Mouse (Mus musculus) midbrain, postnatal 0 days (tissue): ENCODE results near the gene Pakap. TPM values are rescaled to one million over a fixed set of nuclear protein-coding genes. Genes with fewer than 3 reads are reported as not detected.
A peak's percentile ranks its signal among the peaks of the same experiment; 100 is the strongest.

Experiments
- ATAC-seq: fragments of 200-750 bp; cut with Nextera tagmentation; 2 replicates; pipeline ENCODE4 v1.8.0; 2017; ENCODE audit warnings: moderate number of reproducible peaks, mild to moderate bottlenecking, moderate TSS enrichment, moderate library complexity; ENCODE audit not compliant: low FRiP score
- DNase-seq: peaks from one replicate; pipeline ENCODE4 v3.0.0-alpha.2; 2015; ENCODE audit warnings: low spot score
- H3K27ac ChIP-seq: fragments of 300-500 bp; sonication (generic); 2 replicates; pipeline ENCODE4 v1.5.1; 2014; ENCODE audit warnings: low read depth, mild to moderate bottlenecking, low read length, mixed read lengths
- H3K27me3 ChIP-seq: fragments of 300-500 bp; sonication (generic); 2 replicates; pipeline ENCODE4 v1.6.1; 2014; ENCODE audit warnings: low read length, control low read depth, mixed read lengths; ENCODE audit not compliant: insufficient read depth
- H3K36me3 ChIP-seq: fragments of 300-500 bp; sonication (generic); 2 replicates; pipeline ENCODE4 v1.6.1; 2014; ENCODE audit warnings: low read length, control low read depth, mixed read lengths; ENCODE audit not compliant: insufficient read depth
- H3K4me1 ChIP-seq: fragments of 300-500 bp; sonication (generic); 2 replicates; pipeline ENCODE4 v1.6.1; 2014; ENCODE audit warnings: mild to moderate bottlenecking, control low read depth, antibody characterized with exemption, low read length, mixed read lengths; ENCODE audit not compliant: insufficient read depth
- H3K4me2 ChIP-seq: fragments of 300-500 bp; sonication (generic); 2 replicates; pipeline ENCODE4 v1.6.1; 2014; ENCODE audit warnings: low read depth, mild to moderate bottlenecking, low read length, mixed read lengths; ENCODE audit not compliant: poor library complexity, severe bottlenecking
- H3K4me3 ChIP-seq: fragments of 300-500 bp; sonication (generic); 2 replicates; pipeline ENCODE4 v1.5.1; 2014; ENCODE audit warnings: low read depth, mild to moderate bottlenecking, low read length, moderate library complexity
- H3K9ac ChIP-seq: fragments of 300-500 bp; sonication (generic); replicated peaks from 2 replicates; pipeline ENCODE4 v1.6.1; 2014; ENCODE audit warnings: mild to moderate bottlenecking, low read length, moderate library complexity, mixed read lengths; ENCODE audit not compliant: poor library complexity, severe bottlenecking
- H3K9me3 ChIP-seq: fragments of 300-500 bp; sonication (generic); 2 replicates; pipeline ENCODE4 v1.6.1; 2016; ENCODE audit warnings: low read length, control low read depth
- CTCF ChIP-seq: IDR thresholded peaks from 2 replicates; pipeline ENCODE4 v1.5.1; 2016; ENCODE audit warnings: antibody characterized with exemption, mild to moderate bottlenecking
- WGBS: fragments of 180-500 bp; shearing (Covaris S2); extraction: QIAGEN DNeasy Blood & Tissue Kit; methylation state at CpG from one replicate; pipeline ENCODE4 v1.1.7; 2014; 5-methylcytosine and 5-hydroxymethylcytosine counted together
- polyA plus RNA-seq: library from polyadenylated mRNA; unstranded; fragments of >200 nt; fragmentation: Nextera tagmentation; extraction: Ambion mirVana; gene quantifications from 2 replicates; pipeline ENCODE4 v1.2.1, GENCODE M21; 2015
- total RNA-seq: library from RNA; depleted of rRNA; stranded (reverse); fragments of >200 nt; gene quantifications from 2 replicates; pipeline ENCODE4 v1.2.3, GENCODE M21; 2014

Pakap gene
- total and polyA plus RNA-seq, 2 experiments from 2014 or later: 8.4 to 13.5 TPM

DNA sequence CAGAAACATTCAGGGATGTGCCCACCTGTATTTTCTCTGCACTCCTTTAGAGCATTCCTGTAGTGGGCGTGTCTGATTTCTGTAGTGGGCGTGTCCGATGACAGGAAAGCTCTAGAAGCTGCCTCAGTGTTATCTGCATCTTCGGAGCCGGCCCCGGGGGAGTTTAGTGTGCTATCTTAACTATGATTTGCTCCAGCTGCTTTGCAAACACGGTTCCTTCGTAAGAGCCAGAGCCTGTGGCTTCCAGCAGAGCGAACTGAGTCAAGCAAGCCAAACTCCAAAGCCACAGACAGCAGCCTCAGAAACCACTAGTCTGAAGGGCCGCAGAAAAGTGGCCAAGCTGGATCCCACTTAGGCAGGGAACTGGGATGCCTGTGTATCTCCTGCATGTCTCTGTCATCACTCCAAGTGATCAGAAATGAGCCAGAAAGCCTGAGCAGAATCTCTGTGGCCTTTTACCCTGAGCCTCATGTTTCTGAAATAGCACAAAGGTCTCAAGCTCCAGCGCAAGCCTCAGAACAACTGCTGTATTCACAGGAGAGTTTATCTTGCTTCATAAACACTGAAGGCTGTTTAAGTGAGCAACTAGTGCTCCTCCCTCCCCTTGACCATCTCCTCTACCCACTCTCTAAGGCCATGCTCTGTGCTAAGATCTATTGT, 205.0 kb downstream of the Pakap start:
- 61% methylated on average over 11 of the region's 11 CpGs for WGBS
- H3K27ac ChIP-seq: no peak overlapping the region
- H3K4me2 ChIP-seq: no peak overlapping the region
- no peaks in the 10 kb centered on the region for H3K4me1 ChIP-seq
- TF ChIP-seq CTCF: no peak
- no peaks in the 10 kb centered on the region for H3K27me3 ChIP-seq
- no peak overlapping the region for H3K9ac ChIP-seq
- no peak for DNase-seq
- no peaks in the 10 kb centered on the region for H3K36me3 ChIP-seq
- no peaks in the 10 kb centered on the region for H3K9me3 ChIP-seq
- no peak overlapping the region for H3K4me3 ChIP-seq
- ATAC-seq: no peak

DNA sequence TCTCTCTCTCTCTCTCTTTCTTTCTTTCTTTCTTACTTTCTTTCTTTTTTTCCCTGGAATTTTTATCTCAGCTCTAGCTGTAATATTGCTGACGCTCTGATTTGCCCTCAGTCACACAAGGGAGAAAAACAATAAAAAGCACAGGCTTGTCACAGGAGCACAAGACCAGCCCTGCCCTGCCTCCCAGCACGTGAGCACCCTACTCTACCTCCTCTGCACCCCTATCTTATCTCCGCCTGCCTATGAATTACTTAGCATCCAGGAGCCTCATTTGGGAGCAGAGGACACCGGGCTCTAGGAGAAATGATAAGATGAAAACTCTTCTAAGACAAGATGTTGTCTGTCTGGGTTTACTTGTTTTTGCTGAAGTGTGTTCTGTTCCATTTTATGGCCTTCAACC, 206.5 kb downstream of the Pakap start:
- Histone ChIP-seq H3K9me3 (no peaks in the 10 kb centered on the region), H3K36me3 (no peaks in the 10 kb centered on the region), H3K9ac (no peak overlapping the region), H3K4me2 (no peak overlapping the region), H3K27ac (no peak overlapping the region), H3K27me3 (no peaks in the 10 kb centered on the region), H3K4me3 (no peak overlapping the region), H3K4me1 (no peaks in the 10 kb centered on the region)
- no peak for DNase-seq
- no peak for TF ChIP-seq CTCF
- ATAC-seq: no peak
- WGBS: 64% methylated on average over 4 of the region's 4 CpGs

DNA sequence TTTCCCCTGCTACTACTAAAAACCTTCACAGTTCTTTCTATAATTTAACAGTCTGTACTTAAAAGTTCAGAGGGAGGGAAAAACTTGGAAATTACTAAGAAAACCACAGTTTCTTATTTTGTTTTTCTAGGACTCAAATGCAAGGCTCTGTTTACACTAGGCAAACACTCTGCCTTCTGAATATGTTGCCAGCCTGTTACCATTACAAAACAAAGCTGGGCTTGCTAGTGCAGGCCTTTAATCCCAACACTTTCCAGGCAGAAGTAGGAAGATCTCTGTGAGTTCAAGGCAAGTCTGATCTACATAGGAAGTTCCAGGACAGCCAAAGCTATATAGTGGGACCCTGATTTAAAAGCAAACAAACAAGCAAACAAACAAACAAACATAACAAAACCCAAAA, 207.6 kb downstream of the Pakap start:
- no peak for DNase-seq
- Histone ChIP-seq H3K36me3 (no peaks in the 10 kb centered on the region), H3K27ac (no peak overlapping the region), H3K4me1 (no peaks in the 10 kb centered on the region), H3K9ac (no peak overlapping the region), H3K4me3 (no peak overlapping the region), H3K9me3 (no peaks in the 10 kb centered on the region), H3K4me2 (no peak overlapping the region), H3K27me3 (no peaks in the 10 kb centered on the region)
- TF ChIP-seq CTCF: no peak
- ATAC-seq: no peak

DNA sequence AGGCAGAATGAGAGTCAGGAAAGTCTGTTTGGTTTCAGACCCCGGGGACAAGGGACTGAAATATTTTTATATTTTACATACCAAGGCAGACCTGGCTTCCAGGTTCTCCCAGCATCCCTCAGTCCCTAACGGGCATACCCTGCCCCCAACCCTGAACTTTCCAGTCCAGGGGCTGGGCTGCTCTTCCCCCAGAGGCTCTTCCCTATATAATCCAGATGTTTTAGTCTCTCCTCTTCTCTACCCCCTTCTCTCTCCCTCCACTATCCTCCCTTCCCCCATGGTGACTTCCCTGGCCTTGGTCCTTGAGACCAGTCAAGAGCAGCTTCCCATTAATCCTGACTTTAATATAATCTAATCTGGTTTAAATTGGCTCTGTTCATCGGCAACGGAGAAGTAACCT, 212.4 kb downstream of the Pakap start:
- H3K27me3 ChIP-seq: no peaks in the 10 kb centered on the region
- WGBS: 21% methylated on average over 4 of the region's 4 CpGs
- H3K4me3 ChIP-seq: no peak overlapping the region
- H3K9me3 ChIP-seq: no peaks in the 10 kb centered on the region
- peaks cover 7% of the 10 kb centered on the region; the same call in 1 of the 2 replicates for H3K4me1 ChIP-seq
- H3K36me3 ChIP-seq: no peaks in the 10 kb centered on the region
- DNase-seq (no peak), ATAC-seq (no peak)
- H3K27ac ChIP-seq: no peak overlapping the region
- H3K9ac ChIP-seq: no peak overlapping the region
- no peak overlapping the region for H3K4me2 ChIP-seq
- no peak for TF ChIP-seq CTCF

DNA sequence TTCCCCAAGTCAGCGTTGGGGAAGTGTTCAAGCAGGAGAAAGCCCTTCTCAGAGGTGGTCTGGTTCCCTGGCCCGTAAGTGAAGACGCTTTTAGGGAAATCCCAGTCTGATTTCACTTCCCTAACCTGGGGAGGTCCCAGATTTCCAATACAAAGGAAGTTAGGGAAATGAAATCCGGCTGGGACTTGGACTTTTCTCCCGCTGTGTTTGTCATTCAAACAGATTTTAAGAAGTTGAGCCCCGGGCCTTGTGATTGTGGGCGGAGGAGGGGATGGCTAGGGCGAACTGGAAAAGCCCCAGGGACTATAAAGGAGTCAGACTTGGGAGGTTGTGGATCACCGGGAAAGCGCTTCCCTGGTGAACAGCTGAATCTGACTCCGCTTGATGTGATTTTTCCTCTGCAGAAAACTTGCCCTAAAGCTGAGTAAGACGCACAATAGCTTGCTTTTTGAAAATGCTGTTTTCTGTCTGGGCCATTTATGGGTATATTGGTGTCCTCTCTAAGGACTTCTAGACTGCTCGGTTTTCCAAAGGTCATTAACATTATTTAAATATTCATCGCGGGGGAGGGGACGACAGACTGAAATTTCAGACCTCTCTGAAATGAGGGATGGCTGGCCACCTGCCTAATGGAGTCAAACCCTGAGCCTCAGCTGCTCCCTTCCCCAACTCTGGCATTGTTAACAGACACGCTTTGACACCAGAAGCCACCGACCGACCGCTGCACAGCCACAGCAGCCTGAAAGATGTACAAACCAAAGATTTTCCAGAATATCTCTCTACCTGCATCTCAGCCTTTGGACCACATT, 213.1 kb downstream of the Pakap start:
- Histone ChIP-seq H3K27me3 (no peaks in the 10 kb centered on the region), H3K36me3 (no peaks in the 10 kb centered on the region), H3K4me2 (0 out of 2 replicates have a peak overlapping the region, but pooled peaks have one; percentile 18), H3K9ac (no peak overlapping the region), H3K4me1 (peaks cover 7% of the 10 kb centered on the region; the same call in 1 of the 2 replicates), H3K27ac (no peak overlapping the region), H3K4me3 (no peak overlapping the region), H3K9me3 (no peaks in the 10 kb centered on the region)
- ATAC-seq (no peak), DNase-seq (no peak)
- no peak for TF ChIP-seq CTCF
- 9% methylated on average over 20 of the region's 20 CpGs for WGBS

DNA sequence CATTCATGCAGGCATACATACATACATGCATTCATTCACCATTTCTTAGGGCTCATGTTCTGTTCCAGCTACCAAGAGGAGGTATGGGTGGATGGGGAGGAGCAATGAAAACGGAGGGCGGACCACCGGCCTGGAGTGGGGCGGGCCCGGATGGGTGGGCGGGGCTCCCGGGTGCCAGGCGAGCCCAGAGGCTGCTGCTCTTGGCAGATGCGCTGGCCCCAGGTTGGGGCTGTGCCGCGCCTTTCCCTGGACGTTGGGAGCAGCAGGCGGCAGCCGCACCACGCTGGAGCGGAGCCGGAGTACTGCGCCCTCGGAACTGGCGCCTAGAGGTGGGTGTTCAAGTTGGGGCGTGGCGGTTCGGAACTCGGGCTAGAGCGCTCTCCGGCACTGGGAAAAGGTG, 214.0 kb downstream of the Pakap start:
- H3K4me2 ChIP-seq: peak overlapping the region; percentile 90
- no peaks in the 10 kb centered on the region for H3K27me3 ChIP-seq
- 1% methylated on average over 22 of the region's 26 CpGs for WGBS
- DNase-seq (peak; percentile 57), ATAC-seq (peak; percentile 75)
- H3K4me1 ChIP-seq: peaks cover 7% of the 10 kb centered on the region; the same call in 1 of the 2 replicates
- H3K9me3 ChIP-seq: no peaks in the 10 kb centered on the region
- H3K4me3 ChIP-seq: peak overlapping the region; percentile 45
- TF ChIP-seq CTCF: no peak
- H3K27ac ChIP-seq: no peak overlapping the region
- no peaks in the 10 kb centered on the region for H3K36me3 ChIP-seq
- H3K9ac ChIP-seq: peak overlapping the region; percentile 52; the same call in 1 of the 2 replicates
